Mouse (Mus musculus): ENCODE results near the gene Sprr2b. TPM values are rescaled to one million over a fixed set of nuclear protein-coding genes. Genes with fewer than 3 reads are reported as not detected.
A peak's percentile ranks its signal among the peaks of the same experiment; 100 is the strongest.
"Not testable (repeated sequence)": the region's sequence is repeated elsewhere in the genome, so short reads cannot be mapped to it uniquely, and the experiment has no call there.

Sprr2b gene
- not detected for total RNA-seq (2022)

GRCm38 (mm10) chr3:92316320-92316719, at the start of gene Sprr2b:
Sprr2b (plus strand) TSS chr3:92316620.
- no peak for DNase-seq

GRCm38 (mm10) chr3:92271414-92271985, 44.9 kb upstream of the Sprr2b start:
- DNase-seq, result not testable (repeated sequence)

- DNase-seq, result not testable (repeated sequence)
Measured at GRCm38 (mm10) chr3:92273504-92273903, 42.9 kb upstream of the Sprr2b start.

DNA sequence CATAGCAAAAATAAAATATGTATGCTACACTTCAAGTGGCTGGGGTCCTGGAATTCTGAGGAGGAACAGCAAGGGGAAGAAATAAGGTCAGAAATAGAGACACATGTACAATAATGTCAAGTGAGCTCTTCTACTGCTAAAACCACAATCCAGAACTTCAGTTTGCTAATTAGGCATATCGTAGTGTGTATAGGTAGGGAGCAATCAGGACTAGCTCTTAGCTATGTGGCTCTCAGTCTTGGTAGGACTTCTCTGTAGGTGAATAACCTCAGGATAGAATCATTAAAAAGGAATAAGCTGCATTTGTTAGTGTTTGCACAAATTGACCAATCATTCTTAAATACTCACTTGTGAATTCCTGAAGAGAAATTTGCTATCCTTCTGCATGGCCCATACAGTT, 42.4 kb upstream of the Sprr2b start:
- DNase-seq, result not testable (repeated sequence)

GRCm38 (mm10) chr3:92279663-92280062, 36.8 kb upstream of the Sprr2b start:
- DNase-seq, result not testable (repeated sequence)

GRCm38 (mm10) chr3:92280963-92281606, 35.3 kb upstream of the Sprr2b start:
- peak; percentile 19 for DNase-seq

GRCm38 (mm10) chr3:92285101-92285500, 31.3 kb upstream of the Sprr2b start, which contains the start of gene Sprr2a3:
Sprr2a3 (plus strand) TSS chr3:92285417.
- DNase-seq, result not testable (repeated sequence)

DNA sequence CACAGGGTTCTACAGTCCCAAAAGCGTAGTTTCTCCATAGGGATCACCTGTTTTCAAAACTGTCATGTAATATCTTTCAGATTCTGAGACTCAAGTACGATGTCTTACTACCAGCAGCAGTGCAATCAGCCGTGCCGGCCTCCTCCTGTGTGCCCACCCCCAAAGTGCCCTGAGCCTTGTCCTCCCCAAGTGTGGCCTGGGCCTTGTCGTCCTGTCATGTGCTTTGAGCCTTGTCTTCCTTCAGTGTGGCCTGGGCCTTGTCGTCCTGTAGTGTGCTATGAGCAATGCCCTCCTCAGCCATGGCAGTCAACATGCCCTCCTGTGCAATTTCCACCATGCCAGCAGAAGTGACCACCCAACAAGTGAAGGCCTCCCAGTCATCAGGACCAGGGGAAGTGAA, 27.9 kb upstream of the Sprr2b start:
- not testable (repeated sequence) for DNase-seq

GRCm38 (mm10) chr3:92307406-92307805, 9.0 kb upstream of the Sprr2b start:
- DNase-seq, result no peak

DNA sequence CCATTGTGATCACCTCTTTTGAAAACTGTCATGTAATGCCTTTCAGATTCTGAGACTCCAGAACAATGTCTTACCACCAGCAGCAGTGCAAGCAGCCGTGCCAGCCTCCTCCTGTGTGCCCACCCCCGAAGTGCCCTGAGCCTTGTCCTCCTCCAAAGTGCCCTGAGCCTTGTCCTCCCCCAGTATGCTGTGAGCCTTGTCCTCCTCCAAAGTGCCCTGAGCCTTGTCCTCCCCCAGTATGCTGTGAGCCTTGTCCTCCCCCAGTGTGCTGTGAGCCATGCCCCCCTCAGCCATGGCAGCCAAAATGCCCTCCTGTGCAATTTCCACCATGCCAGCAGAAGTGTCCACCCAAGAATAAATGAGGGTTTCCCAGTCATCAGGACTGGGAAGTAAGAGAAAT, 964 bp downstream of the Sprr2b start:
- no peak for DNase-seq

- DNase-seq, result no peak
Measured at GRCm38 (mm10) chr3:92336278-92336677, 19.9 kb downstream of the Sprr2b start.

DNA sequence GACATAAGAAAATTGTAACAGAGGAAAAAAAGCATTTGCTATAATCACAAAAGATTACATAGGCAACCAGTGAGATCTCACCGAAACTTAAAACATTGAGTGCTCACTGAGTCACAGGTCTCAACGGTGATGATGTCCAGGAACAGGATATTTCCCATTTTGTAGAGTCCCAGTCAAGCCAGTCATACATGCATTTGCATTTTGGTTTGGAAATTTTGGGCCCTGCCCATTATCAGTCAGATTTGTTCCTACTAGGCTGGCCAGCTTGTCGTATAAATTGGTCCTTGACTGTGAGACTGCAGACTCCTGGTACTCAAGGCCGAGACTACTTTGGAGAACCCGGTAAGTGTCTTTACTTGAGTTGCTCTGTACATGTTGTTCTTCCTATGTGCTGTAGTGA, 22.4 kb downstream of the Sprr2b start, which contains the start of gene Sprr2d:
Sprr2d (plus strand) TSS at position 301 of the 400 bp plus-strand sequence.
- no peak for DNase-seq

DNA sequence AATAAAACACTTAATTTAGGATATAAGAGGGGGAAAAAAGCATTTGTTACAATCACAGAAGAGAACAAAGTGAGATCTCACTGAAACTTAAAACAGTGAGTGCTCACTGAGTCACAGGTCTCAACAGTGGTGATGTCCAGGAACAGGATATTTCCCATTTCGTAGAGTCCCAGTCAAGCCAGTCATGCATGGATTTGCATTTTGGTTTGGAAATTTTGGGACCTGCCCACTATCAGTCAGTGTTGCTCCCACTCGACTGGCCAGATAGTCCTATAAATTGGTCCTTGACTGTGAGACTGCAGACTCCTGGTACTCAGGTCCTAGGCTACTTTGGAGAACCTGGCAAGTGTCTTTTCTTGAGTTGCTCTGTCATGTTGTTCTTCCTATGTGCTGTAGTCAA, 35.4 kb downstream of the Sprr2b start, which contains the start of gene Sprr2e:
Sprr2e (plus strand) TSS at position 301 of the 400 bp plus-strand sequence.
- DNase-seq, result no peak

DNA sequence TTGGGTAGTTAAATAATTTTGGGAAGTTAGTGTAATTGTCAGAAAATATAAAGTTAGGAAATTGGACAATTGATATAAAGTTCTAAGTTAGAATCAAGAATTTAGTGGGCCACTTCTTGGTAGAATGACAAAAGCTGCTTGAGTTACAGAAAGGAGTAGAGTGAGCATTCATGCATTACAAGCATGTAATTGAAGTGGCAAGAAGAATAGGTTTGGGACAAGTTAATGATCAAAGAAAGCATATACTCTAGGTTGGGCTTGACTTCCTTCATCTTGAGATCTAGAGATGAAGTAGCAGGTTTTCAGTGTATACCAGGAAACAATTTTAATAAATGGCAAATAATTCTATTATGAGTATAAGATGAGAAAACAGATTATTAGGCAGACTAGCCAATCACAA, 45.2 kb downstream of the Sprr2b start:
- no peak for DNase-seq

- no peak for DNase-seq
Measured at GRCm38 (mm10) chr3:92364887-92365286, 48.5 kb downstream of the Sprr2b start, which contains the start of gene Sprr2f. Sprr2f (plus strand) TSS chr3:92365187.

Other genes starting within 250 kb of the Sprr2b start
- under 1 TPM in 1 of 4 experiments, not detected in 3; 0.17 TPM for gene Lor, start 233.5 kb upstream of the Sprr2b start, total RNA-seq (2022)
- gene Prr9, start 192.7 kb upstream of the Sprr2b start, total RNA-seq (2022), result not detected
- not detected for gene Lelp1, start 173.9 kb upstream of the Sprr2b start, total RNA-seq (2022)
- gene Sprr2a1, start 100.8 kb upstream of the Sprr2b start, total RNA-seq (2022), result not detected
- gene Sprr2a2, start 100.7 kb upstream of the Sprr2b start, total RNA-seq (2022), result not detected
- not detected for gene Sprr2a3, start 31.2 kb upstream of the Sprr2b start, total RNA-seq (2022)
- not detected for gene Sprr2d, start 22.5 kb downstream of the Sprr2b start, total RNA-seq (2022)
- not detected for gene Sprr2e, start 35.5 kb downstream of the Sprr2b start, total RNA-seq (2022)
- gene Sprr2f, start 48.6 kb downstream of the Sprr2b start, total RNA-seq (2022), result not detected
- gene Sprr2h, start 69.1 kb downstream of the Sprr2b start, total RNA-seq (2022), result not detected
- gene Sprr2i, start 91.4 kb downstream of the Sprr2b start, total RNA-seq (2022), result not detected
- gene Sprr2j-ps, start 101.5 kb downstream of the Sprr2b start, total RNA-seq (2022), result not detected
- gene Gm9774, start 112.8 kb downstream of the Sprr2b start, total RNA-seq (2022), result 1 to 10 TPM; 2.6 to 7.5 (median 4.1) TPM
- gene Sprr2k, start 116.0 kb downstream of the Sprr2b start, total RNA-seq (2022), result not detected
- not detected for gene Sprr1b, start 122.2 kb downstream of the Sprr2b start, total RNA-seq (2022)
- not detected for gene Sprr3, start 142.1 kb downstream of the Sprr2b start, total RNA-seq (2022)
- gene Sprr1a, start 169.3 kb downstream of the Sprr2b start, total RNA-seq (2022), result not detected
- not detected for gene Sprr4, start 183.9 kb downstream of the Sprr2b start, total RNA-seq (2022)
- gene 2310046K23Rik, start 217.9 kb downstream of the Sprr2b start, total RNA-seq (2022), result not detected

All from adrenal gland, adult 8-10 months (tissue).